Mouse (Mus musculus) kidney, adult 2 months (tissue): Measurements from ENCODE around the gene Bricd5. TPM values are rescaled to one million over a fixed set of nuclear protein-coding genes. Genes with fewer than 3 reads are reported as not detected.

Experiments
- DNase-seq: peaks from one replicate; pipeline ENCODE4 v3.0.0; 2021
- H3K27ac ChIP-seq: fragments of 200-500 bp; 2 replicates; pipeline ENCODE4 v1.5.1; 2012; ENCODE audit warnings: low read depth, low read length, control low read depth, inconsistent platforms; ENCODE audit not compliant: insufficient read depth
- H3K27me3 ChIP-seq: fragments of 200-500 bp; replicated peaks from 2 replicates; pipeline ENCODE4 v1.6.1; 2012; ENCODE audit warnings: mild to moderate bottlenecking, moderate library complexity, low read length, inconsistent platforms; ENCODE audit not compliant: control insufficient read depth, insufficient read depth
- H3K36me3 ChIP-seq: fragments of 200-500 bp; 2 replicates; pipeline ENCODE4 v1.6.1; 2012; ENCODE audit warnings: mild to moderate bottlenecking, moderate library complexity, low read length, inconsistent platforms; ENCODE audit not compliant: control insufficient read depth, insufficient read depth
- H3K4me1 ChIP-seq: fragments of 200-500 bp; 2 replicates; pipeline ENCODE4 v1.6.1; 2011; ENCODE audit warnings: low read length; ENCODE audit not compliant: control insufficient read depth, insufficient read depth
- H3K4me3 ChIP-seq: fragments of 200-500 bp; 2 replicates; pipeline ENCODE4 v1.5.1; 2011; ENCODE audit warnings: mild to moderate bottlenecking, low read depth, low read length, control low read depth; ENCODE audit not compliant: insufficient read depth
- CTCF ChIP-seq: fragments of 200-500 bp; conservative IDR thresholded peaks from 2 replicates; pipeline ENCODE4 v1.5.1; 2011; ENCODE audit warnings: low read depth, mild to moderate bottlenecking, control low read depth, low read length, moderate library complexity, mixed read lengths; ENCODE audit not compliant: insufficient read depth, insufficient read length
- POLR2A ChIP-seq: fragments of 200-500 bp; IDR thresholded peaks from one replicate; pipeline ENCODE4 v1.6.1; 2011; ENCODE audit warnings: low read depth, low read length, control low read depth
- WGBS: fragments of 180-500 bp; shearing (Covaris S2); methylation state at CpG from one replicate; pipeline ENCODE4 v1.1.7; 2018; 5-methylcytosine and 5-hydroxymethylcytosine counted together
- polyA plus RNA-seq: library from polyadenylated mRNA; depleted of rRNA; stranded (reverse); fragments of >200 nt; gene quantifications from 2 replicates; pipeline ENCODE4 v1.2.3, GENCODE M21; 2012

Gene Bricd5
- polyA plus RNA-seq, 1 experiment = 0.56 TPM

- TF ChIP-seq POLR2A (no peak), CTCF (no peak)
- no peaks in the 10 kb centered on the region; the same call in 1 of the 2 replicates for H3K27me3 ChIP-seq
- no peaks in the 10 kb centered on the region for H3K4me1 ChIP-seq
- H3K36me3 ChIP-seq = no peaks in the 10 kb centered on the region
- H3K4me3 ChIP-seq = peak within 1 kb of the TSS; percentile 53
- 1% methylated on average over 44 of the region's 45 CpGs for WGBS
- no peak within 1 kb of the TSS for H3K27ac ChIP-seq
- no peak for DNase-seq
Measured at GRCm38 (mm10) chr17:24488186-24488661, 14.5 kb downstream of the Bricd5 start, which contains the start of gene Caskin1. Gene Caskin1, plus strand, starts transcription at chr17:24488601.

- Histone ChIP-seq H3K27ac (no peak overlapping the region), H3K27me3 (no peaks in the 10 kb centered on the region; the same call in 1 of the 2 replicates), H3K4me1 (no peaks in the 10 kb centered on the region), H3K4me3 (peak overlapping the region; percentile 53), H3K36me3 (no peaks in the 10 kb centered on the region)
- under 1% methylated on average over 73 of the region's 81 CpGs for WGBS
- TF ChIP-seq POLR2A (no peak), CTCF (no peak)
- no peak for DNase-seq
Measured at GRCm38 (mm10) chr17:24488662-24489264, 15.1 kb downstream of the Bricd5 start.

- 39% methylated on average over 19 of the region's 19 CpGs for WGBS
- no peaks in the 10 kb centered on the region for H3K4me1 ChIP-seq
- H3K27ac ChIP-seq = no peak overlapping the region
- H3K36me3 ChIP-seq = no peaks in the 10 kb centered on the region
- TF ChIP-seq CTCF (no peak), POLR2A (no peak)
- peak overlapping the region; percentile 53; the same call in 1 of the 2 replicates for H3K4me3 ChIP-seq
- no peak for DNase-seq
- H3K27me3 ChIP-seq = no peaks in the 10 kb centered on the region; the same call in 1 of the 2 replicates
Measured at GRCm38 (mm10) chr17:24489265-24490030, 15.8 kb downstream of the Bricd5 start.

GRCm38 (mm10) chr17:24490399-24490798 lies 16.7 kb downstream of the Bricd5 start:
- no peak overlapping the region for H3K27ac ChIP-seq
- no peak for DNase-seq
- no peak overlapping the region for H3K4me3 ChIP-seq
- 98% methylated on average over 4 of the region's 4 CpGs for WGBS
- H3K27me3 ChIP-seq = no peaks in the 10 kb centered on the region; the same call in 1 of the 2 replicates
- H3K4me1 ChIP-seq = no peaks in the 10 kb centered on the region
- no peak for TF ChIP-seq CTCF
- no peak for TF ChIP-seq POLR2A
- H3K36me3 ChIP-seq = no peaks in the 10 kb centered on the region

GRCm38 (mm10) chr17:24494627-24495335 lies 21.1 kb downstream of the Bricd5 start:
- no peaks in the 10 kb centered on the region for H3K27me3 ChIP-seq
- no peak overlapping the region for H3K27ac ChIP-seq
- H3K4me1 ChIP-seq = no peaks in the 10 kb centered on the region
- no peaks in the 10 kb centered on the region for H3K36me3 ChIP-seq
- peak; percentile 45 for DNase-seq
- WGBS = 48% methylated on average over 2 of the region's 2 CpGs
- H3K4me3 ChIP-seq = no peak overlapping the region
- TF ChIP-seq POLR2A (no peak), CTCF (peak; percentile 57)

GRCm38 (mm10) chr17:24495443-24495842 lies 21.8 kb downstream of the Bricd5 start:
- WGBS = 78% methylated on average over 3 of the region's 3 CpGs
- TF ChIP-seq CTCF (no peak), POLR2A (no peak)

GRCm38 (mm10) chr17:24496026-24496425 lies 22.3 kb downstream of the Bricd5 start:
- 95% methylated on average over 1 of the region's 1 CpGs for WGBS
- no peak overlapping the region for H3K4me3 ChIP-seq
- H3K27ac ChIP-seq = no peak overlapping the region
- no peak for TF ChIP-seq POLR2A
- TF ChIP-seq CTCF = no peak
- no peaks in the 10 kb centered on the region for H3K27me3 ChIP-seq
- H3K36me3 ChIP-seq = no peaks in the 10 kb centered on the region
- DNase-seq = no peak
- H3K4me1 ChIP-seq = no peaks in the 10 kb centered on the region

More at GRCm38 (mm10) chr17:24495443-24495842, 21.8 kb downstream of the Bricd5 start:
- Histone ChIP-seq H3K27ac (no peak overlapping the region), H3K27me3 (no peaks in the 10 kb centered on the region), H3K4me1 (no peaks in the 10 kb centered on the region), H3K36me3 (no peaks in the 10 kb centered on the region), H3K4me3 (no peak overlapping the region)
- no peak for DNase-seq
